Mouse (Mus musculus) layer of hippocampus, adult 2 months (tissue): ENCODE data around the gene Plxdc1. TPM values are rescaled to one million over a fixed set of nuclear protein-coding genes. Genes with fewer than 3 reads are reported as not detected.
A peak's percentile ranks its signal among the peaks of the same experiment; 100 is the strongest.

ENCODE experiments used
- DNase-seq, 2 experiments: peaks; one replicate each; pipeline ENCODE4 v3.0.0; 2022; ENCODE audit warnings: low spot score in 2 of 2
- H3K27ac ChIP-seq: fragments of 200-600 bp; 2 replicates; pipeline ENCODE4 v1.8.1; 2022
- H3K4me3 ChIP-seq: fragments of 200-600 bp; 2 replicates; pipeline ENCODE4 v1.8.1; 2022; ENCODE audit warnings: mild to moderate bottlenecking
- CTCF ChIP-seq: fragments of 200-600 bp; conservative IDR thresholded peaks from 2 replicates; pipeline ENCODE4 v1.8.1; 2022; ENCODE audit warnings: antibody characterized with exemption, mild to moderate bottlenecking, moderate library complexity
- total RNA-seq, 2 experiments: library from RNA; stranded (reverse); gene quantifications; 2 replicates each; pipeline ENCODE4 v1.2.3; 2021

Gene Plxdc1
- total RNA-seq, 2 experiments from 2014 or later, result 9.0 to 10.3 TPM

DNA sequence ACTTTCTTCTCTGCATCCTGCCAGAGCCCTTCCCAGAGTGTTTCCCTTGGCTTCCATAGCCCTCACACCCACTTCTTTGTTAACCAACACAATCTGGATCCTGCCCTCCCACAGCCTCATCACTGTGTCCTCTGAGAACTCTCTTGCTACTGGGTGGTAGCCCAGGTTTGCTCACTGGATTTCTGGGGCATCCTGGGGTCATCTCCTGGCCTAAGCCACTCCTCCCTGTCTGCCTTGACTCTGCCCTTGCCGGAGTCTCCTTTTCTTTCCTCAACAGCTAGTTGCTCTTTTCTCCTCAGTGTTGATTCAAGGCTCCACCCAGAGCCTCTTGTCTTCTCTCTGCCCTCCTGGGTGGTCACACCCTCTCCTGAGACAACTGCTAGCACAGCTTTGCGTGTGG is 80.3 kb downstream of the Plxdc1 start:
- Histone ChIP-seq H3K4me3 (no peak overlapping the region), H3K27ac (no peak overlapping the region)
- no peak for DNase-seq
- TF ChIP-seq CTCF, result no peak

DNA sequence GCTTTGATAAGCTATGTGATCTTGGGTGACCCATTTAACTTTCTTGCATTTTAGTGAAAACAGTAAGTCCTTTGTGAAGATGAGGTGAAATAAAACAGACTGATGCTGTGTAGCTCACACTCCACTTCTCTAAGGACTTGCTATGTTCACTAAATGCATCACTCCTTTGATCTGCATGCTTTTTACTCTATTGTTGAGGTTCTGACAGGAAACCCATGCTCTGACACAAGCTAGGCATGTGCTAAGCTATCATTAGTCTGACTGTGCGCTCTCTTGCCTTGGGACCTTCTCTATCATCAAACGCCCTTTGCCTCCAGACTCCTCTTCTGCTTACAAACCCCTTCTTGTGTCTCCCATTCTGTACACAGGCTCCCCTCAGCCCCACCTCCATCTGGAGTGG is 80.7 kb downstream of the Plxdc1 start:
- DNase-seq, result no peak
- Histone ChIP-seq H3K4me3 (no peak overlapping the region), H3K27ac (no peak overlapping the region)
- no peak for TF ChIP-seq CTCF

DNA sequence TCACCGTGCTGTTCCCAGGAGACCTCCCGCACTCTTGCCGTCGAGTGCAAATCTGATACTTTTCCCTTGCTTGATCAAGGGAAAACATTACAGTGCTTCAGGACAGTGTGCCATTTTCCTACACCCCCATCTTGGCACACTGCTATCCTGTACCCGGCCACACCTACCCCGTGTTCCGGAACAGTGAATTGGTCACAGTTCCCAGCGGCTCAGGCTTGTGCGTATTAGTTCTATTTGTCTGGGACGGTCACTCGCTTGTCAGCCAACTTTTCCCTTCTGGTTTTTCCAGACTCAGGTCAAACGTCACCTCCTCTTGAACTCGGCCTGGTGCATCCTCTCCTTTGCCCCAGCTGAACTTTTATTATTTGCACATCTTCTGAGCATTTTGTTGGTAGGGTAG is 81.4 kb downstream of the Plxdc1 start:
- no peak for DNase-seq

DNA sequence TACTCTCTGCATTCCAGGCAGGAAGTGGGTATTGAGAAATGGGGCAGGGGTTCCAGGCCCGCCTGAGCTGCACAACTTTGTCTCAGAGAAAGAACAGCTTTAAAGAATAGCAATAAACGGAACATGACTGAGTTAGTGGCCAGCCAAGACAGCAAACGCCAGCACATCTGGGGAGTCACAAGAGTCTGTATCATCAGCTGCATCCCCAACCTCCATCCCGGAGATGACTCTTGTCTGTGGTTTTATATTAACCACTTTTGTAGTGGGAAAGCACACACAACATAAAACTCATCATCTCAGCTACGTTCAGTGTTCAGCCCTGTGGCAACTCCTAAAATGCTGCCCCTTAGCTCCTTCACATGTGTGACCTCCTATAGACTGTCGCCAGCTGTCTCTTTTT is 84.4 kb downstream of the Plxdc1 start:
- H3K4me3 ChIP-seq, result no peak overlapping the region
- no peak for TF ChIP-seq CTCF
- DNase-seq, result no peak
- no peak overlapping the region for H3K27ac ChIP-seq

More for the DNA sequence above, 81.4 kb downstream of the Plxdc1 start:
- H3K4me3 ChIP-seq, result no peak overlapping the region
- no peak overlapping the region for H3K27ac ChIP-seq
- TF ChIP-seq CTCF, result no peak

DNA sequence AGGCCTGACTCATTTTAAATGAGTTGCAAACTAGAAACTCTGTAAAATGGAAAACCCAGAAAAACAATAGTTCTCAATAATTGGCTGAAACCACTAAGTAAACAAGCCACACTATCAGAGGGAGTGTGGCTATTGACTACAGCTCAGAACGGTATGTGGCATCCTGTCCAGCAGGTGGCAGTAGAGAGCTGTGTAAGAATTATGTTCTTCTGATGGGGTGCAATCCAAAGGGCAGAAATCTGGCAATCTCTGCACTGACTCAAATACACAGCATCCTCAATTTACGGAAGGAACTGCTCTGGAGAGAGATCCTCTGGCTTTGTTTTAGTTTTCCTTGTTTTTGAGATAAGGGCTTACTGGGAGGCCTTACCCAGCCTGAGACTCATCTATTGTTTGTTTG is 86.4 kb downstream of the Plxdc1 start:
- peak; percentile 98 for TF ChIP-seq CTCF
- H3K27ac ChIP-seq, result 0 out of 2 replicates have a peak overlapping the region, but pooled peaks have one; percentile 4
- DNase-seq, result peak; percentile 89 to 94

DNA sequence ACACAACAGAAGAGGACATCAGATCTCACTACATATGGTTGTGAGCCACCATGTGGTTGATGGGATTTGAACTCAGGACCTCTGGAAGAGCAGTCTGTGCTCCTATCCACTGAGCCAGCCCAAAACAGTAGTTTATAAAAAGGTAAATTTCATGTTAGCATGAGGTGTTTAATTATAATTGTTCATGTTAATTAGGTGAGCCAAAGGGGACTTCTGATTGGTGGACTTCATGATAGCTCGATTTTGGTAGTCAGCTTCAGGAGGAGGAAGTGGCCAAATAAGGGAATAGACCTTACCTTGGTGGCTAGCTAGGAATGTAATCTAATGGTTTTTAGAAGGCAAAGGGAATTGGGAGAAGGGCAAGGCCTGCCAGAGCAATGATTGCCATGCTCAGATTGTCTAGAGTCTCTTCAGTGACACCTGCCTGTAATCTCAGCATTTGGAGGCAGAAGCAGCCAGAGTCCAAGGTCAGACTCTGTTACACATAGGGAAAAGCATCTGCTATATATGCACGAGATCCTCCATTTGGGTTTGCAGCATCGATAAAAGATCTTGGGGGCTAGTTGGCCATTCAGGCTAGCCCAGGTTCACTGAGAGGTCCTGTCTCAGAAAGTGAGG is 88.6 kb downstream of the Plxdc1 start:
- no peak for TF ChIP-seq CTCF
- Histone ChIP-seq H3K4me3 (no peak overlapping the region), H3K27ac (no peak overlapping the region)
- no peak for DNase-seq

More for the DNA sequence above, 86.4 kb downstream of the Plxdc1 start:
- no peak overlapping the region for H3K4me3 ChIP-seq

DNA sequence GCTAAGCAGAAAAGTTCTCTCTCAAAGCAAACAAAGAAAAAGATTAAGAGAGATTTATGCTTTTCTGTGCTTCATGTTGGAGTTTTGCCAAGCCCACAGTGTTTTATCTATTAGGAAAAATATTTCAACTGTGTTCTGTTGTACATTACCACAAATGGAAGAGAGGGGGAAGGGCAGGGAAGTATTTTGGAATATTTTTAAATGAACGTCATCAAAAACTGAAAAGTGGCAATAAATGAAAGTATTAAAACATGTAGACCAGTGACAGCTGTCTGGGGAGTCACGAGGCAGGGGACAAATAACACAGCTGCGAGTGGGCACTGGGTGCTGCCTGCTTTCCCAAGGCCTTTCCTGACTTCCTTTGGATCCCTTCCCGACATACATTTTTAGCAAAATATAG is 89.6 kb downstream of the Plxdc1 start:
- no peak for DNase-seq
- H3K27ac ChIP-seq, result no peak overlapping the region
- TF ChIP-seq CTCF, result no peak
- no peak overlapping the region for H3K4me3 ChIP-seq

DNA sequence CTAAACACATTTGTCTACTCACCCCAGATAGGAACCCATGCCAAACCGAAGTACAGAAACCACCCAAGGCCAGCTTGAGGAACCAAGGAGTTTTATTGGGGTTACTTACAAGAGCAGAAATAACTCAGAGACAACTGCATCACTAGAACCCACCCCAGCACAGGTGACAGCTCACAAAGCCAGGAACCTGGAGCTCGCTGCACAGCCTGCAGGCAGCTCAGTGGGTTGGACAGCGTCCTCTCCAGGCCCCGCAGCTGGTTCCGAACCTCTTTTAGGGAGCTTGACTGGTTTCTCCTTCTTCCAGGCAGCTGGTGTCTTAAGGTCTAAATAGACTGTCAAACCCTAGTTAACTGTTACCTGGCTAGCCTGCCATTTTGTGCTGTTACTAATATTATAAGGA is 94.4 kb downstream of the Plxdc1 start:
- no peak overlapping the region for H3K4me3 ChIP-seq
- no peak for DNase-seq
- no peak for TF ChIP-seq CTCF
- H3K27ac ChIP-seq, result no peak overlapping the region

DNA sequence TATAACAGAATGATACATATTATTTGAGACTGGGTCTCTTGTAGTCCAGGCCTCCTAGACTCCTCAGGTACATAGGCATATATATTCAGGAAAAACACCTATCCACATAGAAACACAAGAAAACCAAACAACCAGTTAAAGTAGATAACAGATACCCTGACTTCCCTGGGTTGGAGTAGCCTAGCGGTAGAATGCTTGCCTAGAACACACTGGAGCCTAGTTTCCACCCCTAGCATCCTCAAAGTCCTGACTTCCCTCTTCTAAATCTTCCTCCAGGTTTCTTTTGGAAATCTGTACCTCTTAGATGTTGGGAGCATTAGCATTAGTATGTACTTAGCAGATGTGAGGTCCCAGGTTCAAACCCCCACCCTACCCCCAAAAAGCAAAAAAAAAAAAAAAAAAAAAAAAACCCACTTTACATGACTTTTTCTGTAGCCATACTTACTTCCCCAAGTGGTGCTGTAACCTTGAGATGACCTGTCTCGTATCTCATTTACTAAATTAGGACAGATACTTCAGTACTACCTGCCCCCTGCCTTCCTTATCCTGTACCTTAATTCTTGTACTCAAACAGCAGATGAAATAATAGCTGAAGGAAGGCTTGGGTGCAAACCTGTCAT is 100.8 kb downstream of the Plxdc1 start:
- DNase-seq, result no peak
- no peak for TF ChIP-seq CTCF
- Histone ChIP-seq H3K4me3 (no peak overlapping the region), H3K27ac (no peak overlapping the region)

DNA sequence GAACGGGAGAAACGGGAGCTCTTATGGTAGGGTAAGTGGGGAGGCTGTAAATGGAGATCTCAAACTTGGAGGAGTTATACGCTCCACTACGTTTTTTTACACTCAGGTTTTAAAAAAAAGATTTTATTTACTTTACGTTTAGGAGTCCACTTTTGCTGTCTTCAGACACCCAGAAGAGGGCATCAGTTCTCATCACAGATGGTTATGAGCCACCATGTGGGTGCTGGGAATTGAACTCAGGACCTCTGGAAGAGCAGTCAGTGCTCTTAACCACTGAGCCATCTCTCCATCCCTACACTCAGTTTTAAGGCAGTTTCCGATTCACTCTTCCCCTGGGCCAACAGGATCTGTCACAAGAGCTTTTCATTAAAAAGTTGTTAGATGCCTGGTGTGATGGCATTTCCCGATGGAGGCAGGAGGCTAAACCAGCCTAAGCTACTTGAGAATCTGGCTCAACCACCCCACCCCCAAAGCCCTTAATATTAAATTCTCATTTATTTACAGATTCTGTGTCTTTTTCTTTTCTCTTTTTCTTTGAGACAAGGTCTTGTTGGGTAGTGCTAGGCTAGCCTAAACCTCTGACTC is 101.6 kb downstream of the Plxdc1 start:
- TF ChIP-seq CTCF, result 0 out of 2 replicates have a peak, but pooled peaks have one; percentile 17
- H3K4me3 ChIP-seq, result peak overlapping the region; percentile 58
- H3K27ac ChIP-seq, result peak overlapping the region; percentile 78
- DNase-seq, result no peak

DNA sequence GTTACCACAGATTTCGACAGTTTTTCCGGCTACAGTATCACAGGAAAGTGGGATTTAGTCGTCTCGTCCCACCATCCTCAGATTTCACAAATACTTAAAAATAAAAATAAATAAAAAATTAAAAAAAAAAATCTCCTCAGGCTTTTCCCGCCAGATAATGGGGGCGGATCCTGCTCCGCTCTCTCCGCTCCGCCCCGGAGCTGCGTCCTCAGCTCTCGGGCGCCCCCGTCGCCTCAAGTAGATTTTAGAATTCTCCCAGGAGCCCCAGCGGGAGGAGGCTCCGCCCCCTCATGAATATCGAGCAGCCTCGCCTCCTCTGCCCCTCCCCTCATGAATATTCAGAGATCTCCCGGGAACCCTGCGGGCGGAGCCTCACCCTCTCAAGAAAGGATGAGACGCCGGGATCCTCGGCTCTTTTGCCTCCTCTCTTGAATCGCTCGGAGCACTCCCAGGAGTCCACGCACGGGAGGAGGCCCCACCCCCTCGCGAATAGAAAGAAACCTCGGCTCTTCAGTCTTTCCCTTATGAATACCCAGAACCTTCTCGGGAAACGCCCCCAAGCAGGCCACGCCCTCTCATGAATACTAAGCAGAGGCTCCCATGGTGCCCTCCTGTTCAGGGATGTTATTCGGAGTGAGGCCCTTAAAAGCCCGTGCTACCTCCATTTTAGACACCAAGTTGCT is 102.2 kb downstream of the Plxdc1 start, which contains the start of gene Fbxo47:
Fbxo47 (minus strand) TSS at position 237 of the 683 bp plus-strand sequence.
- Histone ChIP-seq H3K4me3 (peak within 1 kb of the TSS; percentile 58), H3K27ac (peak within 1 kb of the TSS; percentile 78)
- DNase-seq, result peak; percentile 95 to 98
- peak; percentile 87 for TF ChIP-seq CTCF

DNA sequence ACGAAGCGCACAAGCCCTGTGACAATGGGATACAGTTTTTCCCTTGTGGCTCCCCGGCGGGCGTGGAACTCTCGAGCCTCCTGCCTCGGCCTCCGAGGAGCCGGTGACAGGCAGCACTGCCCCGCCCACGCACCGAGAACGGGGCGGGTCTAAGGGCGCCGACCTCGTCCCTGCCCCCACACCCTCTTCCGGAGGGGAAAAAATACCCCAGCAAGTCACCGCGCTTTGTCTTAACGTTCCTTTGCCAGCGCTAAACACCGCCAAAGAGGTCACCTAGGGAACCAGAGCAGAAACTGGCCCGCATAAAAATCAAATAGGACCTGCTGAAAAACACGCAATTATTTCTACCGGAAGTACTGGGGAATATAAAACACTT is 102.7 kb downstream of the Plxdc1 start:
- no peak for TF ChIP-seq CTCF
- DNase-seq, result peak; percentile 51
- peak overlapping the region; percentile 69 for H3K27ac ChIP-seq
- peak overlapping the region; percentile 58 for H3K4me3 ChIP-seq

DNA sequence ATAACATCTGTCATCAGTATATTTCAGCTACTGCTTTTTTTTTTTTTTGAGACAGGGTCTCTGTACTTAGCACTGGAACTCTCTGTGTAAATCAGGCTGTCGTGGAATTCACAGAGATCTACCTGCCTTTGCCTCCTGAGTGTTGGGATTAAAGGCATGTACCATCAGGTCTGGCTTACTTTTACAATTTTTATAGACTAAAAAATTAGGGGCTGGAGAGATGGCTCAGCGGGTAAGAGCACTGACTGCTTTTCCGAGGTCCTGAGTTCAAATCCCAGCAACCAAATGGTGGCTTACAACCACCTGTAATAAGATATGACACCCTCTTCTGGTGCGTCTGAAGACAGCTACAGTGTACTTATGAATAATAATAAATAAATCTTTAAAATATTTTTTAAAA is 105.9 kb downstream of the Plxdc1 start:
- no peak overlapping the region for H3K27ac ChIP-seq
- TF ChIP-seq CTCF, result no peak
- no peak overlapping the region for H3K4me3 ChIP-seq
- no peak for DNase-seq
